22 mouse cellular contexts compared by ENCODE assay signal in genomic region chr5:151231861-151232260, GRCm38 (mm10). TPM values are rescaled to one million over a fixed set of nuclear protein-coding genes. Genes with fewer than 3 reads are reported as not detected.
DNase-seq lines count a peak whose midpoint lies in the region; ATAC-seq and TF ChIP-seq lines count a peak whose summit lies in the region.
"Had no signal": no experiment of that assay in that cellular context is flagged by ENCODE, and none has a peak within 500 bp of the region (broad histone marks: within the 10 kb centered on the region; RNA-seq: fewer than 3 reads in every experiment).

No protein-coding gene starts in this region.

- H3K27me3 ChIP-seq in kidney, embryonic 16.5 days (ENCODE audit: insufficient read depth, low read length) = no peaks in the 10 kb centered on the region
- H3K27me3 ChIP-seq in lung, embryonic 16.5 days (ENCODE audit: control insufficient read depth, insufficient read depth, low read depth, low read length) = no peaks in the 10 kb centered on the region
- peaks cover 4% of the 10 kb centered on the region; the same call in 1 of the 2 replicates for H3K27me3 ChIP-seq in neural tube, embryonic 15.5 days (replicated peaks)
- H3K27me3 ChIP-seq: CH12.LX; kidney, embryonic 15.5 days had no signal

- H3K4me3 ChIP-seq in gastrocnemius, adult 2 months = peak overlapping the region; percentile 17
- no peak overlapping the region for H3K4me3 ChIP-seq in kidney, embryonic 16.5 days (ENCODE audit: low read length)
- H3K4me3 ChIP-seq in lung, embryonic 16.5 days (ENCODE audit: low read length) = no peak overlapping the region
- no peak overlapping the region for H3K4me3 ChIP-seq in neural tube, embryonic 15.5 days (replicated peaks)
- H3K4me3 ChIP-seq: embryonic facial prominence, embryonic 12.5 days; forebrain, embryonic 10.5 days; heart, adult 2 months; heart, embryonic 15.5 days; kidney, embryonic 15.5 days; midbrain, embryonic 12.5 days had no signal

- 89% methylated on average over 7 of the region's 7 CpGs for WGBS in kidney, embryonic 16.5 days
- WGBS in lung, embryonic 16.5 days = 73% methylated on average over 7 of the region's 7 CpGs
- 92% methylated on average over 7 of the region's 7 CpGs for WGBS in neural tube, embryonic 15.5 days

- TF ChIP-seq CTCF in gastrocnemius, adult 2 months (IDR thresholded peaks at IDR 0.05) = no peak

- H3K9ac ChIP-seq in kidney, embryonic 16.5 days (replicated peaks; ENCODE audit: low read length) = no peak overlapping the region
- no peak overlapping the region for H3K9ac ChIP-seq in lung, embryonic 16.5 days (ENCODE audit: low read length)
- H3K9ac ChIP-seq in neural tube, embryonic 15.5 days (replicated peaks) = no peak overlapping the region
- H3K9ac ChIP-seq: embryonic facial prominence, embryonic 12.5 days; heart, embryonic 15.5 days; kidney, embryonic 15.5 days; midbrain, embryonic 12.5 days had no signal

- ATAC-seq in kidney, embryonic 16.5 days (ENCODE audit: low FRiP score, low TSS enrichment) = no peak
- ATAC-seq in lung, embryonic 16.5 days (ENCODE audit: low read depth) = no peak
- no peak for ATAC-seq in neural tube, embryonic 15.5 days (ENCODE audit: low FRiP score)

- peak overlapping the region; percentile 38 for H3K27ac ChIP-seq in gastrocnemius, adult 2 months
- no peak overlapping the region for H3K27ac ChIP-seq in kidney, embryonic 16.5 days (ENCODE audit: low read length)
- H3K27ac ChIP-seq in lung, embryonic 16.5 days (ENCODE audit: low read length) = no peak overlapping the region
- H3K27ac ChIP-seq in neural tube, embryonic 15.5 days (replicated peaks) = no peak overlapping the region
- H3K27ac ChIP-seq: embryonic facial prominence, embryonic 12.5 days; forebrain, embryonic 10.5 days; heart, adult 2 months; heart, embryonic 15.5 days; kidney, embryonic 15.5 days; midbrain, embryonic 12.5 days had no signal

- no peaks in the 10 kb centered on the region for H3K9me3 ChIP-seq in kidney, embryonic 16.5 days (ENCODE audit: low read length)
- no peaks in the 10 kb centered on the region for H3K9me3 ChIP-seq in lung, embryonic 16.5 days (ENCODE audit: control insufficient read depth, low read length)
- no peaks in the 10 kb centered on the region for H3K9me3 ChIP-seq in neural tube, embryonic 15.5 days (replicated peaks)
- H3K9me3 ChIP-seq: embryonic facial prominence, embryonic 12.5 days; forebrain, embryonic 10.5 days; heart, embryonic 15.5 days; kidney, embryonic 15.5 days; midbrain, embryonic 12.5 days had no signal

- intact Hi-C loops in gastrocnemius, adult 2 months (cut with DNase I) = no loop called here

- no peak for DNase-seq in gastrocnemius, adult 2 months
- no peak for DNase-seq in gastrocnemius, postnatal 4 days (ENCODE audit: low spot score in 2 of 2)
- DNase-seq in kidney, adult 8-10 months = no peak
- no peak for DNase-seq in lung, postnatal 36 days
- DNase-seq: heart, adult 2 months; heart, postnatal 4 days; left cerebral cortex, postnatal 4 days; lung, adult 18-20 months; spleen, adult 18-20 months had no signal

- H3K4me2 ChIP-seq in kidney, embryonic 16.5 days (replicated peaks; ENCODE audit: low read depth, low read length) = 0 out of 2 replicates have a peak overlapping the region, but pooled peaks have one; percentile 3
- 0 out of 2 replicates have a peak overlapping the region, but pooled peaks have one; percentile 7 for H3K4me2 ChIP-seq in lung, embryonic 16.5 days (ENCODE audit: low read depth, low read length)
- peak overlapping the region; percentile 99; the same call in 1 of the 2 replicates for H3K4me2 ChIP-seq in neural tube, embryonic 15.5 days
- H3K4me2 ChIP-seq: heart, embryonic 15.5 days; liver, embryonic 11.5 days; midbrain, embryonic 12.5 days had no signal

- H3K4me1 ChIP-seq in kidney, embryonic 16.5 days (ENCODE audit: insufficient read depth, low read length) = peaks cover 10% of the 10 kb centered on the region; the same call in 1 of the 2 replicates
- peaks cover 13% of the 10 kb centered on the region for H3K4me1 ChIP-seq in lung, embryonic 16.5 days (replicated peaks; ENCODE audit: control insufficient read depth, insufficient read depth, low read length)
- peaks cover 14% of the 10 kb centered on the region for H3K4me1 ChIP-seq in neural tube, embryonic 15.5 days

- H3K36me3 ChIP-seq in kidney, embryonic 16.5 days (ENCODE audit: insufficient read depth, low read length) = no peaks in the 10 kb centered on the region
- H3K36me3 ChIP-seq in lung, embryonic 16.5 days (ENCODE audit: control insufficient read depth, insufficient read depth, low read length) = no peaks in the 10 kb centered on the region
- H3K36me3 ChIP-seq in neural tube, embryonic 15.5 days = no peaks in the 10 kb centered on the region
- H3K36me3 ChIP-seq: embryonic facial prominence, embryonic 12.5 days; forebrain, embryonic 10.5 days; heart, embryonic 15.5 days; kidney, embryonic 15.5 days; midbrain, embryonic 12.5 days had no signal

RNA-seq across cellular contexts. Expression of gene Stard13, which starts 1.8 kb away (rescaled TPM):
- 1 to 10 TPM; 6.7 to 7.4 TPM for total RNA-seq in gastrocnemius, adult 2 months (2021)
- total RNA-seq in gastrocnemius, postnatal 4 days (2021) = 10 to 100 TPM; 37.6 to 43.0 TPM
- polyA plus RNA-seq in kidney, embryonic 16.5 days (2015; fragmentation: Nextera tagmentation; extraction: Ambion mirVana) = 12.0 and 12.2 TPM in 2 replicates
- 20.6 and 21.4 TPM in 2 replicates for polyA plus RNA-seq in lung, embryonic 16.5 days (2015; fragmentation: Nextera tagmentation; extraction: Ambion mirVana)
- polyA plus RNA-seq in neural tube, embryonic 15.5 days (2015; fragmentation: Nextera tagmentation; extraction: Ambion mirVana) = 5.9 and 6.0 TPM in 2 replicates
- total RNA-seq: megakaryocyte progenitor cell, adult 5-6 weeks; MEL; monocyte, adult 5-6 weeks had no signal

Comparison
In these comparisons a context has a peak if more than half of its experiments do, and no peak if none do; other contexts are left out.
1. H3K4me2 ChIP-seq: peak in every context shown above with its lines; median percentile 99 in neural tube, embryonic 15.5 days; 7 in lung, embryonic 16.5 days; 3 in kidney, embryonic 16.5 days.